Mouse (Mus musculus) megakaryocyte, embryonic 14.5 days (primary cell): ENCODE results near the gene Cyb5r1. TPM values are rescaled to one million over a fixed set of nuclear protein-coding genes. Genes with fewer than 3 reads are reported as not detected.

ENCODE experiments used
- H3K27me3 ChIP-seq: replicated peaks from 2 replicates; pipeline ENCODE3; 2012; ENCODE audit warnings: inconsistent platforms
- H3K36me3 ChIP-seq: replicated peaks from 2 replicates; pipeline ENCODE3; 2012; ENCODE audit warnings: low read length, inconsistent platforms, mixed read lengths
- H3K4me1 ChIP-seq: 2 replicates; pipeline ENCODE4 v1.6.1; 2012; ENCODE audit warnings: inconsistent platforms
- H3K4me3 ChIP-seq: replicated peaks from 2 replicates; pipeline ENCODE3; 2012; ENCODE audit warnings: moderate library complexity, mild to moderate bottlenecking, inconsistent platforms
- H3K9me3 ChIP-seq: 2 replicates; pipeline ENCODE4 v1.6.1; 2012; ENCODE audit warnings: inconsistent platforms
- FLI1 ChIP-seq: IDR thresholded peaks from 2 replicates; pipeline ENCODE4 v1.6.1; 2012; ENCODE audit warnings: low read length, inconsistent platforms, mixed read lengths
- GATA1 ChIP-seq: IDR thresholded peaks from 3 replicates; pipeline ENCODE4 v1.6.1; 2012; ENCODE audit warnings: mixed read lengths, low read length, inconsistent platforms, borderline replicate concordance
- polyA plus RNA-seq: library from polyadenylated mRNA; stranded (reverse); fragments of >175 nt; gene quantifications from 2 replicates; pipeline ENCODE4 v1.2.3, GENCODE M21; 2012; ENCODE audit warnings: low replicate concordance; ENCODE audit not compliant: insufficient read depth

Cyb5r1 gene
- polyA plus RNA-seq, 1 experiment, result 10.9 TPM

DNA sequence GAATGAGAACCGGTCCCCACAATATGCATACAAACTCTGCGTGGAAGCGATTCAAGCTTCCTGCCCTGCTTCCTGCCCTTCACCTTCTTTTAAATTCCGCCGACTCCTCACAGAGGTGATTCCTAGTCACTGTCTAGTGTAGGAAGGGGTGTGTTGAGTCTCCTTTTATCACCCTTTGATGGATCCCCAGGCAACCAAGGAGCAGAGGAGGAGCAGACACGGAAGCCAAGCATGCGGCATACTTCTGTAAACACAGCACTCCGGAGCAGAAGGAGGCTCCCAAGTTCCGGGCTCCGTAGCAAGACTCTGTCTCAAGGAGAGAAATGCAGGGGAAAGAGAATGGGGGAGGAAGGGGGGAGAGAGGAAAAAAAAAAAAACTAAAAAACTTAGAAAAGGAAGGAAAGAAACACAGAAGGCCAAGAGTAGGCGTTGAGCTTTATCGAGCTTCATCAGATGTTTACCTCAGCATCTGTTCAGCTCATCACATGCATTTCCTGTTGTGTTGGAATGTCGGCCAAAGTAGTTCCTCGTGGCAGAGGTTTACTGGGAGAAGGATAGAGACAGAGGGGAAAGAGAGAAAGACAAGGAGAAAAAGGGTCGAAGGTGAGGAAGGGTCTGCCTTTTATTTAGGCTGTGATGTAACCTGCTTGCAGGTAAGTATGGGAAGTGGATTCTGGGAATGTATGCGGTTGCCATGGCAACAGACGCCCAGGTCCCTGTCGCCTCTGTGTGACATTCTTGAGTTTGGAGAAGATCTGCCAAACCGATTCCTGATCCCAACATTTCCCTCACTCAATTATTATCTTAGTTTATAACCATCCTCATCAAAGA, 23.3 kb upstream of the Cyb5r1 start:
- H3K27me3 ChIP-seq, result peaks cover 39% of the 10 kb centered on the region

DNA sequence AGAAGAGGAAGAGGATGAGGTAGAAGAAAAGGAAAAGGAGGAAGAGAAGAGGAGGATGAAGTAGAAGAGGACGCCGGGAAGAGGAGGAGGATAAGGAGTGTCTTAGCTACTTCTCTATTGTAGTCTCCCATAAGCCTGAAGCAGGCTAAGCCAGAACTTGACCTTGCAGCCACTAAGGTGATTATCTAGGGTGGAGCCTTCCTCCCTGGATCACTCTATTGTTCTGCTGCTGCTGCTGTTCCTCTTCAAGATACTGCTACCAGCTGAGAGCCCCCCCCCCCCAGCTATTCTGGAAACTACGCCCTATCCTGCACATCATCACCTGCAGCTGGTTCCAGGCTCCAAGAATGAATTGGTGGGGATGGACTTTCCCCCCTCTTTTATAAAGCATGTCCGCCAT, 20.8 kb upstream of the Cyb5r1 start:
- TF ChIP-seq FLI1, result no peak
- TF ChIP-seq GATA1, result no peak
- Histone ChIP-seq H3K27me3 (peaks cover 43% of the 10 kb centered on the region), H3K4me1 (peaks cover 11% of the 10 kb centered on the region), H3K4me3 (no peak overlapping the region), H3K36me3 (no peaks in the 10 kb centered on the region), H3K9me3 (peaks cover 9% of the 10 kb centered on the region)

More for the DNA sequence above, 23.3 kb upstream of the Cyb5r1 start:
- TF ChIP-seq GATA1 (no peak), FLI1 (no peak)
- H3K36me3 ChIP-seq, result no peaks in the 10 kb centered on the region
- peak overlapping the region; percentile 83 for H3K4me3 ChIP-seq
- peaks cover 10% of the 10 kb centered on the region for H3K4me1 ChIP-seq
- peaks cover 9% of the 10 kb centered on the region for H3K9me3 ChIP-seq

DNA sequence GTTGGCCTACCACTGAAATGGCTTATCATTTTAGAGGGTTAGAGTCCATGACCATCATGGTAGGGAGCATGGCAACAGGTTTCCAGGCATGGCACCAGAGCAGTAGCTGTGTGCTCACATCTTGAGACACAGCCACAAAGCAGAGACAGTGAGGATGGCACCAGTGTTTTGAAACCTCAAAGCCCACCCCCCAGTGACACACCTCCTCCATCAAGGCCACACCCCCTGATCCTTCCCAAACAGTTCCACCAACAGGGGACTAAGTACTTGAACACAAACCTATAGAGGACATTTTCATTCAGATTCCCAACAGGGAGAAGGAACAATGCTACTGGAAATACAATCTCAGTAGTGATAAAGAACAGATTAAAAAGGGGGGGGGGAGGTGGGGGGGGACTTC, 20.2 kb upstream of the Cyb5r1 start:
- Histone ChIP-seq H3K4me1 (peaks cover 17% of the 10 kb centered on the region), H3K4me3 (peak overlapping the region; percentile 14), H3K9me3 (peaks cover 9% of the 10 kb centered on the region), H3K36me3 (no peaks in the 10 kb centered on the region), H3K27me3 (peaks cover 49% of the 10 kb centered on the region)
- TF ChIP-seq FLI1 (no peak), GATA1 (no peak)

DNA sequence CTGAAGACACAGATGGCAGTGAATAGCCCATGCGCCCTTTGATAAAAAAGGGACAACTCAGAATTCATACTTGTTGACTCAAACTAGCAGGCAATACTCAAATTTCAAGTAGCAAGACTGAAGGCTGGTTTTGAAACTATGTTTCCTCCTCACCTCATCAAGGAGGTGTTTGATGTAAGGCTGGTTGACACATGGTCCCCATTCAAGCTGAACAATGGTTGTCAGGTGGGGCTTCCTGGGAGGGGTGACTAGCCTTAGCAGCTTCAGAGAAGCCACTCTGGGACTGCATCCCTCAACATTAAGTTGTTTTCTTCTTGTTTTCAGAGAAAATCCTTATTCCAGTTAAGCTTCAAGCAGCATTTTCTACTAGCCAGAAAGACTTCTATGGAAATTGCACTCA, 19.7 kb upstream of the Cyb5r1 start, which contains the start of gene 4933406M09Rik:
TSS of gene 4933406M09Rik (plus strand) at position 275 of the 400 bp plus-strand sequence.
- Histone ChIP-seq H3K4me3 (peak within 1 kb of the TSS; percentile 14), H3K36me3 (no peaks in the 10 kb centered on the region), H3K9me3 (peaks cover 9% of the 10 kb centered on the region), H3K4me1 (peaks cover 18% of the 10 kb centered on the region), H3K27me3 (peaks cover 52% of the 10 kb centered on the region)
- TF ChIP-seq FLI1 (no peak), GATA1 (no peak)

DNA sequence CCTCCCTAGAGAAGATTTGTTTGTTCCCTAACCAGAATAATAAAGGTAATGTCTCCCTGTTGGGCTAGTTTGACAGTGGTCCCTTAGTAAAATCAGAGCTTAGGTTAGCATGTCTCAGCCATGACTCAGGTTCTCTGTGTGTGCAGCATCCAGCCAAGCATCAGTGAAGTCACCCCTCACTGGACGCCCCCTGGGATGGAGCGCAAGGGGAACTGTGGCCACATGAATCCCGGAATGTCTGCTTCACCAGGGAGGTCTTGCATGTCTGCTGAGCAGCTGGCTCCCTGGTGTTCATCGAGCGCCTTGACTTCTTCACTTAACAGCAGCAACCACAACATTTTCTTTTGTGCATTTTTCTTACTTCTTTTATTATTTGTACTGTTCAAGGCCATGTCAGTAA, 11.5 kb upstream of the Cyb5r1 start:
- Histone ChIP-seq H3K9me3 (no peaks in the 10 kb centered on the region), H3K4me1 (peaks cover 14% of the 10 kb centered on the region), H3K36me3 (no peaks in the 10 kb centered on the region), H3K27me3 (peaks cover 19% of the 10 kb centered on the region), H3K4me3 (no peak overlapping the region)
- TF ChIP-seq GATA1, result no peak
- no peak for TF ChIP-seq FLI1

DNA sequence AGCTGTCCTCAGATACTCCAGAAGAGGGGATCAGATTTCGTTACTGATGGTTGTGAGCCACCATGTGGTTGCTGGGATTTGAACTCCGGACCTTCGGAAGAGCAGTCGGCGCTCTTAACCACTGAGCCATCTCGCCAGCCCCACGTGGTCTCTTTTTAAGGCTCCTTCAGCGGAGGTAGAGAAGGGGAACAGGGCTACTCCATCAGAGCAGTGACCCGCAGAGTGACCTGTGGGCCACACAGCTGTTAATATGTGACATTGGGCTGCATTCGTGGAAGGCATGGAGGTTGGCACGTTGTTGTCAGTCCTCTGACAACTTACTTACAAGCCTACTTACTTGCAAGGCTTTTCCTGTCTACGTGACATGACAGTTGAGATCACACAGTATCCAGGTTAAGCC, 7.1 kb upstream of the Cyb5r1 start:
- no peak overlapping the region for H3K4me3 ChIP-seq

DNA sequence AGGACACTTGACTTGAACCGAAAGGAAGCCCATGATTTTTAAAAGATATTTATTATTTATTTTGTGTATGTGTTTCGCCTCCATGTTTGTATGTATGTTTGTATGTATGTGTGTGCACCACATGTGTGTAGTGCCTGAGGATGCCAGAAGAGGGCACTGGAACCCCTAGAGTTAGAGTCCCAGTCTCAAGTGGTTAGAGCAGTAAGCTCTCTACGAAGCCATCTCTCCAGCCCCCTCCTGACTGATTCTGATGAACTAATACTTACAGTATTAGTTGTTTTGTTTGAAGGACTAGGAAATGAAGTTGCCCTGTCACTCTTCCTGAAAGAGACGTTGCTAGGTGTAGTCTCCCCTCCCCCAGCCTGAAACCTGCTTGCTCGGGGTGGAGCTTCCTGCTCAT, 5.6 kb upstream of the Cyb5r1 start:
- H3K4me1 ChIP-seq, result peaks cover 17% of the 10 kb centered on the region
- peak overlapping the region; percentile 84 for H3K4me3 ChIP-seq
- H3K36me3 ChIP-seq, result no peaks in the 10 kb centered on the region
- TF ChIP-seq GATA1 (no peak), FLI1 (no peak)
- no peaks in the 10 kb centered on the region for H3K27me3 ChIP-seq
- no peaks in the 10 kb centered on the region for H3K9me3 ChIP-seq

More for the DNA sequence above, 7.1 kb upstream of the Cyb5r1 start:
- no peaks in the 10 kb centered on the region for H3K9me3 ChIP-seq
- peaks cover 17% of the 10 kb centered on the region for H3K4me1 ChIP-seq
- TF ChIP-seq GATA1, result no peak
- no peak for TF ChIP-seq FLI1
- peaks cover 4% of the 10 kb centered on the region for H3K27me3 ChIP-seq
- H3K36me3 ChIP-seq, result no peaks in the 10 kb centered on the region

DNA sequence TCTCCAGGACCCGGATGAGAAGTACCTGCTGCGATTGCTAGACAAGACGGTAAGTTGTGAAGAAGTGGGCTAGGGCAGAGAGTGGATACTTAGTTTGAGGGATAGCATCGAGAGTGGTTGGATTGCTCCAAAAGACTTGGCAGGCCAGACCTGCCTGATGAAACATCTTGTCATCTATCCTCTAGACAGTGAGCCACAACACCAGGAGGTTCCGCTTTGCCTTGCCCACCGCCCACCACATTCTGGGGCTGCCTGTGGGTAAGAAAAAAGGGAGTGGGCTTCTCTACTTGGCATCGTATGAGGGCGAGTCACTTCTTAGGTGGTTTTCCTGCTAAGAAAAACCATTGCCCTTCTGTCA, 1.0 kb downstream of the Cyb5r1 start:
- no peaks in the 10 kb centered on the region for H3K9me3 ChIP-seq
- H3K4me3 ChIP-seq, result peak overlapping the region; percentile 92
- peaks cover 4% of the 10 kb centered on the region for H3K27me3 ChIP-seq
- peaks cover 18% of the 10 kb centered on the region for H3K4me1 ChIP-seq
- H3K36me3 ChIP-seq, result peaks cover 41% of the 10 kb centered on the region
- TF ChIP-seq FLI1, result no peak
- TF ChIP-seq GATA1, result no peak

DNA sequence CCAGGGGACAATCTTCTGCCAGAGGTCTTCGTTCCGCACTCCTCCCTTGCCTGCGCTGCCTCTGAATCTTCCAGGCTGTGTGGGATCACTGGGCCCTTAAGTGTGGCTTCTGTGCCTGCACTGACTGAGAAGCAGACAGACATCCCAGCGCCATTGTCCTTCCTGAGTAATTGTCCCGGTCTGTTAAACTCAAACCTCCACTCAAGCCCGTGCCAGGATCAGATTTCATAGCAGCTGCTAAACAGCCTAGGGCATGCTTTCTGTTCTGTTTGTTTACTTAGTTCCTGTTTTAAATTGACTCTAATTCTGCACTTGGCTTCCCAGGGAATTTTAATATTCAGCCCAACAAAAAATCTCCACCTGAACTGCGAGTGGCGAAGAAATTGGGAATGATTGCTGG, 2.7 kb downstream of the Cyb5r1 start:
- peaks cover 4% of the 10 kb centered on the region for H3K27me3 ChIP-seq
- TF ChIP-seq FLI1 (no peak), GATA1 (no peak)

More for the DNA sequence above, 2.7 kb downstream of the Cyb5r1 start:
- peaks cover 46% of the 10 kb centered on the region for H3K36me3 ChIP-seq
- no peak overlapping the region for H3K4me3 ChIP-seq
- H3K4me1 ChIP-seq, result peaks cover 18% of the 10 kb centered on the region
- no peaks in the 10 kb centered on the region for H3K9me3 ChIP-seq
